Mouse (Mus musculus): Measurements from ENCODE around the gene Krt26. TPM values are rescaled to one million over a fixed set of nuclear protein-coding genes. Genes with fewer than 3 reads are reported as not detected.

Krt26 gene
- polyA plus RNA-seq (2017; shearing (Covaris generic)) = not detected

DNA sequence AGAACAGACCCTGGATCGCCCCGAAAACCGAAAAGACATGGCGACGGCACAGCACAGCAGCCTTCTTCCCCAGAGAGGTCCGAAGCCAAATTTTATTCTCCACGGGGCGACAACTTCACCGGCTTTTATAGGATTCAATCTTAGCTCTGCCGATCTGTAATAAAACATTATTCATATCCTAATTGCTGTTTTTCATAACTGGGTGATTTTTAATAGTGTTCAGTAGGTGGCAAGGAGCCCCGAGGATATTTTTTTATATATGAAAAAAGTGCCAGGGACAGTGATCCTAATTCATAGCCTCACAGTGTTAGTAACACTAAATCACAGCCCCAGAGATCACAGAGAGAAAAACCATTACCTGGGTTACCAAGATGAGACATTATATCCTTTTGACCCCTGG lies at the start of gene Krt26:
Gene Krt26, minus strand, starts transcription at position 101 of the 400 bp plus-strand sequence.

GRCm38 (mm10) chr11:99374803-99375202 lies 37.0 kb upstream of the Krt26 start, which contains the start of gene Krt28:
Gene Krt28 (minus strand): TSS chr11:99374903.

DNA sequence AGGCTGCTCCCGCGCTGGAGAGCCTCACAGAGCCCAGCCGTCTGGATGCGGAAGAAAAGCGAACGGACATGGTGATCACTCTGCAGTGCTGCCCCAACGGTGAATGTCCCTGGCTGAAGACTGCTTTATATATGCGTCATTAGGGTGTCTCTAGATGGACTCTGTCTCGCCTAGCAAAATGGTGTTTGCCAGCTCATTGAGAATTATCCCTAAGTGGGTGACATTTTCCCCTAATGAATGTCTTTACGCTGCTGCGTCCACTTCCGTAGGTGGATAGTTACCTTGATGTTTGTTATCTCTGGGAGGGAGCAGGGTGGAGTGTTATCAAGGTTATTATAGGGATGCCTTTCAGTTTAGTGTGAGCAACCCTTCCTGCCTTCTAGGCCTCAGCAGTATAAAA lies 13.2 kb upstream of the Krt26 start, which contains the start of gene Krt27:
Gene Krt27, minus strand, starts transcription at position 101 of the 400 bp plus-strand sequence.

DNA sequence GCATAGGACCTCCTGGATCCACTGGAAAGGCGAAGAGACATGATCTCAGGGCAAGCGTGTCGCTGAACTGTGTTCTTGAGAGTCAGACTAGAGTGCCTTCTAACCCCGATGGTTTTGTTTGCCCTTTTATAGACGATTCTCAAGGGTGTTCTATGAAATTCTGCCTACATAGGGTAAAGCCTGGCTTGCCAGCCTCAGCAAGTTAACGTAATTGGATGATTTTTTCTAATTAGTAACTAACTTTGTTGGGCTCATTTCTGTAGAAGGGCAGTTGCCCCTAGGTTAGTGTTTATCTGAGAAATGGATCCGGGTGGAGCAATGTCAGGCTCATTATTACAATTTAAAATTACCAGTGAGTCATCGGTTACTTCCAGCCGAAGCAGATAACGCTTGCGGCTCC lies 14.9 kb downstream of the Krt26 start, which contains the start of gene Krt25:
Gene Krt25, minus strand, starts transcription at position 101 of the 400 bp plus-strand sequence.

GRCm38 (mm10) chr11:99284833-99285312 lies 52.9 kb downstream of the Krt26 start, which contains the start of gene Krt24:
Gene Krt24 (minus strand): TSS chr11:99285262.

Other genes with a start within 250 kb of the Krt26 start
- 0.14 TPM for gene Tns4, start 248.7 kb downstream of the Krt26 start, polyA plus RNA-seq (2017; shearing (Covaris generic))
- 633 TPM for gene Ccr7, start 182.9 kb downstream of the Krt26 start, polyA plus RNA-seq (2017; shearing (Covaris generic))
- 236 TPM for gene Smarce1, start 106.9 kb downstream of the Krt26 start, polyA plus RNA-seq (2017; shearing (Covaris generic))
- 1.5 TPM for gene Krt222, start 93.9 kb downstream of the Krt26 start, polyA plus RNA-seq (2017; shearing (Covaris generic))
- not detected for gene Krt24, start 52.7 kb downstream of the Krt26 start, polyA plus RNA-seq (2017; shearing (Covaris generic))
- gene Krt25, start 15.0 kb downstream of the Krt26 start, polyA plus RNA-seq (2017; shearing (Covaris generic)) = not detected
- gene Krt27, start 13.1 kb upstream of the Krt26 start, polyA plus RNA-seq (2017; shearing (Covaris generic)) = not detected
- gene Krt28, start 36.9 kb upstream of the Krt26 start, polyA plus RNA-seq (2017; shearing (Covaris generic)) = not detected
- 18.4 TPM for gene Krt10, start 51.4 kb upstream of the Krt26 start, polyA plus RNA-seq (2017; shearing (Covaris generic))
- gene Krt12, start 84.3 kb upstream of the Krt26 start, polyA plus RNA-seq (2017; shearing (Covaris generic)) = not detected
- not detected for gene Krt20, start 100.2 kb upstream of the Krt26 start, polyA plus RNA-seq (2017; shearing (Covaris generic))
- gene Krt23, start 155.2 kb upstream of the Krt26 start, polyA plus RNA-seq (2017; shearing (Covaris generic)) = not detected
- not detected for gene Krt39, start 183.4 kb upstream of the Krt26 start, polyA plus RNA-seq (2017; shearing (Covaris generic))
- not detected for gene Krt40, start 205.2 kb upstream of the Krt26 start, polyA plus RNA-seq (2017; shearing (Covaris generic))
- gene Krtap3-3, start 212.9 kb upstream of the Krt26 start, polyA plus RNA-seq (2017; shearing (Covaris generic)) = not detected
- gene Krtap3-2, start 218.9 kb upstream of the Krt26 start, polyA plus RNA-seq (2017; shearing (Covaris generic)) = not detected
- not detected for gene Gm11939, start 221.5 kb upstream of the Krt26 start, polyA plus RNA-seq (2017; shearing (Covaris generic))
- gene Krtap3-1, start 228.7 kb upstream of the Krt26 start, polyA plus RNA-seq (2017; shearing (Covaris generic)) = not detected
- gene Krtap1-5, start 243.1 kb upstream of the Krt26 start, polyA plus RNA-seq (2017; shearing (Covaris generic)) = not detected
- not detected for gene Krtap1-4, start 245.7 kb upstream of the Krt26 start, polyA plus RNA-seq (2017; shearing (Covaris generic))